Mouse (Mus musculus) neural tube, embryonic 14.5 days (tissue): ENCODE measurements around the gene Rapgef4. TPM values are rescaled to one million over a fixed set of nuclear protein-coding genes. Genes with fewer than 3 reads are reported as not detected.
"Not testable (repeated sequence)": the region's sequence is repeated elsewhere in the genome, so short reads cannot be mapped to it uniquely, and the experiment has no call there.

ENCODE experiments used
- ATAC-seq: fragments of 200-750 bp; cut with Nextera tagmentation; 2 replicates; pipeline ENCODE4 v1.8.0; 2017; ENCODE audit warnings: low read depth, mild to moderate bottlenecking, moderate TSS enrichment, moderate library complexity
- H3K27ac ChIP-seq: fragments of 300-500 bp; sonication (generic); 2 replicates; pipeline ENCODE4 v1.5.1; 2014; ENCODE audit warnings: low read depth, mild to moderate bottlenecking, control low read depth, low read length, moderate library complexity, mixed read lengths
- H3K27me3 ChIP-seq: fragments of 300-500 bp; sonication (generic); 2 replicates; pipeline ENCODE4 v1.6.1; 2014; ENCODE audit warnings: low read length; ENCODE audit not compliant: control insufficient read depth, insufficient read depth
- H3K36me3 ChIP-seq: fragments of 300-500 bp; sonication (generic); 2 replicates; pipeline ENCODE4 v1.6.1; 2014; ENCODE audit warnings: low read length, mixed read lengths; ENCODE audit not compliant: control insufficient read depth, insufficient read depth
- H3K4me1 ChIP-seq: fragments of 300-500 bp; sonication (generic); 2 replicates; pipeline ENCODE4 v1.6.1; 2014; ENCODE audit warnings: low read length; ENCODE audit not compliant: control insufficient read depth, insufficient read depth
- H3K4me2 ChIP-seq: fragments of 300-500 bp; sonication (generic); 2 replicates; pipeline ENCODE4 v1.6.1; 2014; ENCODE audit warnings: mild to moderate bottlenecking, low read depth, low read length, control low read depth
- H3K4me3 ChIP-seq: fragments of 300-500 bp; sonication (generic); 2 replicates; pipeline ENCODE4 v1.5.1; 2014; ENCODE audit warnings: low read depth, low read length, control low read depth, mixed read lengths
- H3K9ac ChIP-seq: fragments of 300-500 bp; sonication (generic); replicated peaks from 2 replicates; pipeline ENCODE4 v1.6.1; 2014; ENCODE audit warnings: low read depth, mild to moderate bottlenecking, control low read depth, low read length, mixed read lengths
- H3K9me3 ChIP-seq: fragments of 300-500 bp; sonication (generic); 2 replicates; pipeline ENCODE4 v1.6.1; 2016; ENCODE audit warnings: low read length; ENCODE audit not compliant: control insufficient read depth
- WGBS: fragments of 180-500 bp; shearing (Covaris S2); extraction: QIAGEN DNeasy Blood & Tissue Kit; methylation state at CpG from one replicate; pipeline ENCODE4 v1.1.7; 2014; 5-methylcytosine and 5-hydroxymethylcytosine counted together
- polyA plus RNA-seq: library from polyadenylated mRNA; unstranded; fragments of >200 nt; fragmentation: Nextera tagmentation; extraction: Ambion mirVana; gene quantifications from 2 replicates; pipeline ENCODE4 v1.2.1, GENCODE M21; 2014

The Rapgef4 gene
- polyA plus RNA-seq, 1 experiment from 2014 or later: 39.6 TPM

DNA sequence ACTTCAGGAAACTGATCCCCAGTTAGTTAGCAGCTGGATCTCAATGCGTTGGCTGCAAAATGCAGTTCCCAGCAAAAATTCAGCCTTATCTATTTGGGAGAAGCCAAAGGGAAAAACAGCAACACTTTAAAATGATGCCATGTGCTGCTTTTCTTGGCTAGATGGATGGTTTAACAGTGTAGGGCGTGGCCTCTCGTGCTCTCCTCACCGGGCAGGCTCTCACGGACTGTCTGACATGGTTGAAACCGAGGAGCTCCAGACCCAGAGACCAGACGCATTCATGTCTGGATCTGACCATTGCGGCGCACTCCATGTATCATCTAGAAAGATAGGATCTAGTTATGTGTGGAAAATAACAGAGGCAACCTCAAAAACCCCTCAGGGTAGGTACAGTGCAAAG lies 87.5 kb downstream of the Rapgef4 start:
- Histone ChIP-seq H3K4me1 (no peaks in the 10 kb centered on the region), H3K36me3 (no peaks in the 10 kb centered on the region), H3K27ac (no peak overlapping the region), H3K4me3 (no peak overlapping the region), H3K27me3 (no peaks in the 10 kb centered on the region), H3K9ac (no peak overlapping the region), H3K9me3 (no peaks in the 10 kb centered on the region), H3K4me2 (no peak overlapping the region)
- no peak for ATAC-seq
- 87% methylated on average over 9 of the region's 9 CpGs for WGBS

DNA sequence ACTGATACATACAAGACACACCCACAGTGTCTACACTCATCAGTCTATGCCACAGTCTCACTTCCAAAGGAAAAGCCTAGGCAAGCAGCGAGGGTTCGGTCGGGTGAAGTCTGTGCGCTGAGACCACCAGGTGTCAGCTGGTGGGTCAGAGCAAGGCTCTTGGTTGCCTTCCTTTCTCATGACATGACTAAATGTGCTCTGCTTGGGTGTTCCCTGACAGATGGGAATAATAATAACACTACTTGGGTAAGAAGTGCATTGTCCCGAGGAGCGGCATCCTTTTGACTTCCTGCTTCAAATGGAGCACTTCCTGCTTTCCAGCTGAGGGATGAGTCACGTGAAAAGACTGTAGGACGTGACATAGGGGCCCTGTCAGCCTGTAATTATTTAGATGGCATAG lies 89.0 kb downstream of the Rapgef4 start:
- H3K4me3 ChIP-seq: no peak overlapping the region
- no peak overlapping the region for H3K4me2 ChIP-seq
- H3K4me1 ChIP-seq: no peaks in the 10 kb centered on the region
- 70% methylated on average over 8 of the region's 8 CpGs for WGBS
- no peaks in the 10 kb centered on the region for H3K9me3 ChIP-seq
- H3K27me3 ChIP-seq: no peaks in the 10 kb centered on the region
- no peak overlapping the region for H3K9ac ChIP-seq
- no peak; the same call in 1 of the 2 replicates for ATAC-seq
- H3K27ac ChIP-seq: no peak overlapping the region
- no peaks in the 10 kb centered on the region for H3K36me3 ChIP-seq

DNA sequence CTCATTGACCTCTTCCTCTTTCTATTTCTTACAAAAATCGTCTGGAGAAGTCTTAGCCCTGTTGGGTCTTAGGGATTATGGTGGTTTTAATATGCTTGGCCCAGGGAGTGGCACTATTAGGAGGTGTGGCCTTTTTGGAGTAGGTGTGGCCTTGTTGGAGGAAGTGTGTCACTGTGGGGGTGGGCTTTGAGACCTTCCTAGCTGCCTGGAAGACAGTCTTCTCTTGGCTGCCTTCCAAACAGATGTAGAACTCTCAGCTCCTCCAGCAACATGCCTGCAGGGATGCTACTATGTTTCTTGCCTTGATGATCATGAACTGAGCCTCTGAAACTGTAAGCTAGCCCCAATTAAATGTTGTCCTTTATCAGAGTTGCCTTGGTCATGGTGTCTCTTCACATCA lies 92.1 kb downstream of the Rapgef4 start:
- WGBS: 50% methylated on average over 1 of the region's 1 CpGs
- not testable (repeated sequence) for H3K9ac ChIP-seq

GRCm38 (mm10) chr2:72074999-72075561 lies 94.0 kb downstream of the Rapgef4 start:
- Histone ChIP-seq H3K9me3 (no peaks in the 10 kb centered on the region), H3K4me3 (no peak overlapping the region), H3K9ac (no peak overlapping the region), H3K4me1 (no peaks in the 10 kb centered on the region), H3K4me2 (no peak overlapping the region), H3K27ac (no peak overlapping the region), H3K27me3 (no peaks in the 10 kb centered on the region), H3K36me3 (no peaks in the 10 kb centered on the region)
- WGBS: 80% methylated on average over 10 of the region's 10 CpGs
- no peak for ATAC-seq

More for the DNA sequence above, 92.1 kb downstream of the Rapgef4 start:
- H3K27me3 ChIP-seq, H3K4me1 ChIP-seq, H3K4me2 ChIP-seq, H3K9me3 ChIP-seq, H3K4me3 ChIP-seq, H3K27ac ChIP-seq, ATAC-seq, H3K36me3 ChIP-seq: not testable (repeated sequence)

DNA sequence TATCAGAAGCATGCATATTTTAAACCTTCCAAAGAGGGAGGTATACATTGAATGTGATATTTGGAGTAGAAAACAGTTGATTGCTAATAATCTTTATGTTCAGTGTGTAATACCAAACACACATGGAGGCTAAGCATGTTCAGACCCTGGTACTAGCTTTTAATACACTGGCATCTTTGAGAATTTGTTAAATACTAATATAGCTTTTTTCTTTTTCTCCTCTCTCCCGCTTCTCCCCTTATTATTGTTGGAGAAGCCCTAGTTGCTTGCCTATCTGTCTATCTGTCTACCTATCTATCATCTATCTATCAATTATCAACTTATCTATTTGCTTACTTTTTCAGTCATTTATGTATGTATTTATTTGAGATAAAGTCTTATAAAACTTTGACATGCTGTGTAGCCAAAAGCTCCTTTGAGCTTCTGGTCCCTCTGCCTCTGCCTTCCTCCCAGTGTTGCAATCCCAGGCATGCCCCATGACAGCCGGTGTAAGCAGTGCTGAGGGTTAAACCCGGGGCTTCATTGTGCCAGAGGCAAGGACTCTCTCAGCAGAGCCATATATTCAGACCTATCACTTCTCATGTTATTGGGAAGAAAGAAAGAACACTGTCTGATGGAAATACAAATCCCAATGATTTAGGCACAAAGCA lies 96.6 kb downstream of the Rapgef4 start:
- WGBS: 58% methylated on average over 3 of the region's 3 CpGs
- no peak overlapping the region for H3K27ac ChIP-seq
- no peak overlapping the region for H3K4me3 ChIP-seq
- H3K9me3 ChIP-seq: no peaks in the 10 kb centered on the region
- H3K4me2 ChIP-seq: no peak overlapping the region
- no peak overlapping the region for H3K9ac ChIP-seq
- no peak for ATAC-seq
- H3K36me3 ChIP-seq: no peaks in the 10 kb centered on the region
- no peaks in the 10 kb centered on the region for H3K4me1 ChIP-seq
- no peaks in the 10 kb centered on the region for H3K27me3 ChIP-seq

DNA sequence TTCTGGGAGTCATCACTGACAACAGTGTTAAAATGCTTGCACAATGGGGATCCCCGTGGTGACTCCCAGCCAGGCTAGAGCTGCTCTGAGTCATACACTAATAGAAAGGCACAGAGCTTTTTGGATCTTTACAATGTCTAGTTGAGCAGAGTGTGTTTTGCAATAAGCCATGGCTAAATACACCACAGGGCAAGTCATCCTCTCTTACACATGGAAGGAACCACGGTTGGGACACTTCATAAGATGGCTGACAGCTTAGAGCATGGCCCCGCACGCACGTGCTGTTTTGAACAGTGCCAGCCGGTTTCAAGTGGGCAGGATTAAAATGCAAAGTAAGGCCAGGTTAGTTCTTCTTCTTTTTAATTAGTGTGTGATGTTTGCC lies 97.1 kb downstream of the Rapgef4 start:
- Histone ChIP-seq H3K4me3 (no peak overlapping the region), H3K36me3 (no peaks in the 10 kb centered on the region), H3K27me3 (no peaks in the 10 kb centered on the region), H3K9me3 (no peaks in the 10 kb centered on the region), H3K4me1 (no peaks in the 10 kb centered on the region), H3K4me2 (no peak overlapping the region), H3K27ac (no peak overlapping the region), H3K9ac (no peak overlapping the region)
- WGBS: 71% methylated on average over 6 of the region's 6 CpGs
- no peak for ATAC-seq

DNA sequence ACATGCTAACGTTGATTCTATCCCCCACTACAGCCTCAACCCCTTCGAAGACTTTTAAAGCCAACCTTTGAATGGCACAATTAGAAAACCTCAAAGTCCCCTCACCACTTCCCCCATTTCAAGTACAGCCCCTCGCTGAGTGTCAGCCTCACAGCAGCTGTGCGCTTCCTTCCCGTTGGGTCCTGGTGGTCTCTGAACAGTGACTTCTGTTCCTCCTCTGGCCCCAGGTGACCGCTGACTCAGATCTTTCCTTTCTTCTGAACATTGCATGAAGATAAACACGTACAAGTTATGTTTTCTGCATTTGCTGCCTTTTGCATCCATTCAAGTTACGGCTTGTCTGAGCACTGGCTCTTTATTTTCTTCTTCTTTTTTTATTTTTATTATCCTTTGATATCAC lies 98.1 kb downstream of the Rapgef4 start:
- no peak for ATAC-seq
- WGBS: 71% methylated on average over 8 of the region's 8 CpGs

GRCm38 (mm10) chr2:72082846-72083245 lies 101.8 kb downstream of the Rapgef4 start:
- 93% methylated on average over 4 of the region's 4 CpGs for WGBS
- Histone ChIP-seq H3K9me3 (no peaks in the 10 kb centered on the region), H3K4me3 (no peak overlapping the region), H3K4me1 (no peaks in the 10 kb centered on the region), H3K27ac (no peak overlapping the region), H3K9ac (no peak overlapping the region), H3K27me3 (no peaks in the 10 kb centered on the region), H3K36me3 (no peaks in the 10 kb centered on the region), H3K4me2 (no peak overlapping the region)
- no peak for ATAC-seq

More for the DNA sequence above, 98.1 kb downstream of the Rapgef4 start:
- H3K27ac ChIP-seq: no peak overlapping the region
- no peak overlapping the region for H3K4me3 ChIP-seq
- H3K27me3 ChIP-seq: no peaks in the 10 kb centered on the region
- H3K4me1 ChIP-seq: no peaks in the 10 kb centered on the region
- H3K4me2 ChIP-seq: no peak overlapping the region
- H3K9ac ChIP-seq: no peak overlapping the region
- H3K36me3 ChIP-seq: no peaks in the 10 kb centered on the region
- H3K9me3 ChIP-seq: no peaks in the 10 kb centered on the region

DNA sequence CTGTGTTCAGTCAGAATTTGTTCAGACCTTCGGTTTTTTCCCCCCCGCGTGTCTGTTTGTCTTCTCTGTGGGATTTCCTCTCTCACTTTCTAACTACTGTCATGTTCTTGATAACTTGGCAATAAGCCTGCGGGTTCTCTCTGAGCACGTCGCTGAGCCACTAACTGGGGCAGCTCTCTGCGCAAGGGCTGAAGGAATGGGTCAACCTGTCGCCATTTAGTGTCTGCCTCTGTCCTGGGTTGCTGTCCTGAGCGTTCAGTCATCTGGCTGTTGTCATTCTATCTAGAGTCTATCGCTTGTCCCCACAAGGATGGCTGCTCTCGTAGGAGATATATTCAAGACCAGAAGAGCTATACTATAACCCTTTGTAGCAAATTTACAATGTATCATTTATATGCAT lies 107.8 kb downstream of the Rapgef4 start:
- Histone ChIP-seq H3K9me3 (no peaks in the 10 kb centered on the region), H3K4me2 (no peak overlapping the region), H3K27ac (no peak overlapping the region), H3K4me1 (peaks cover 15% of the 10 kb centered on the region; the same call in 1 of the 2 replicates), H3K9ac (no peak overlapping the region), H3K4me3 (no peak overlapping the region), H3K27me3 (no peaks in the 10 kb centered on the region), H3K36me3 (no peaks in the 10 kb centered on the region)
- whole genome bisulfite sequencing: 92% methylated on average over 11 of the region's 11 CpGs
- ATAC-seq: no peak
